Mouse (Mus musculus) embryonic facial prominence, embryonic 10.5 days (tissue): ENCODE measurements around the gene Nppa. TPM values are rescaled to one million over a fixed set of nuclear protein-coding genes. Genes with fewer than 3 reads are reported as not detected.

Experiments
- DNase-seq: peaks from one replicate; pipeline ENCODE4 v3.0.0-alpha.2; 2017; ENCODE audit warnings: low spot score
- H3K27ac ChIP-seq: fragments of 300-500 bp; sonication (generic); replicated peaks from 2 replicates; pipeline ENCODE4 v1.5.1; 2016; ENCODE audit warnings: mild to moderate bottlenecking
- H3K27me3 ChIP-seq: fragments of 300-500 bp; sonication (generic); replicated peaks from 2 replicates; pipeline ENCODE4 v1.6.1; 2016; ENCODE audit warnings: low read depth, mild to moderate bottlenecking; ENCODE audit not compliant: poor library complexity, severe bottlenecking
- H3K36me3 ChIP-seq: fragments of 300-500 bp; sonication (generic); replicated peaks from 2 replicates; pipeline ENCODE4 v1.6.1; 2016; ENCODE audit warnings: mild to moderate bottlenecking, moderate library complexity
- H3K4me1 ChIP-seq: fragments of 300-500 bp; sonication (generic); 2 replicates; pipeline ENCODE4 v1.6.1; 2016
- H3K4me3 ChIP-seq: fragments of 300-500 bp; sonication (generic); 2 replicates; pipeline ENCODE4 v1.5.1; 2016; ENCODE audit warnings: mild to moderate bottlenecking, moderate library complexity
- H3K9me3 ChIP-seq: fragments of 300-500 bp; sonication (generic); 2 replicates; pipeline ENCODE4 v1.6.1; 2016; ENCODE audit warnings: mild to moderate bottlenecking
- WGBS: fragments of 180-500 bp; shearing (Covaris S2); methylation state at CpG from one replicate; pipeline ENCODE4 v1.1.7; 2016; 5-methylcytosine and 5-hydroxymethylcytosine counted together
- polyA plus RNA-seq: library from polyadenylated mRNA; unstranded; fragments of >200 nt; fragmentation: Nextera tagmentation; extraction: Ambion mirVana; gene quantifications from 2 replicates; pipeline ENCODE4 v1.2.1, GENCODE M21; 2016

Nppa gene
- 0.20 TPM in 1 of 2 replicates, not detected in the other for polyA plus RNA-seq

DNA sequence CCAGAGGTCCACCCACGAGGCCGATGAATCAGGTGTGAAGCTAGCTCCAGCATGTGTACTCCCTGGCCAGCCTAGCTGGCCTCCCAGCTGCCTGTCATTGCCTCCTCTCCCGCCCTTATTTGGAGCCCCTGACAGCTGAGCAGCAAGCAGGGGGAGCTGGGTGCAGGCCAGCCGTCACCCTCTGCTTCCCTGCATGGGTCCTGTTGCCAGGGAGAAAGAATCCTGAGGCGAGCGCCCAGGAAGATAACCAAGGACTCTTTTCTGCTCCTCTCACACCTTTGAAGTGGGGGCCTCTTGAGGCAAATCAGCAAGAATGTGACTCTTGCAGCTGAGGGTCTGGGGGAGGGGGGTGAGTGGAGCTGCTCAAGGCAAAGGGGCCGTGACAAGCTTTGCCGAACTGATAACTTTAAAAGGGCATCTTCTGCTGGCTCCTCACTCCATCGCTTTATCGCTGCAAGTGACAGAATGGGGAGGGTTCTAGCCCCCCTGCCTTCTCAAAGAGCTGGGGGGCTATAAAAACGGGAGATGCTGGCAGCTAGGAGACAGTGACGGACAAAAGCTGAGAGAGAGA lies at the start of gene Nppa:
Gene Nppa (plus strand): TSS at position 521 of the 571 bp plus-strand sequence.
- Histone ChIP-seq H3K36me3 (peaks cover 21% of the 10 kb centered on the region), H3K27me3 (no peaks in the 10 kb centered on the region), H3K27ac (no peak within 1 kb of the TSS), H3K9me3 (no peaks in the 10 kb centered on the region), H3K4me1 (no peaks in the 10 kb centered on the region), H3K4me3 (no peak within 1 kb of the TSS)
- WGBS, result 57% methylated on average over 12 of the region's 12 CpGs
- no peak for DNase-seq

DNA sequence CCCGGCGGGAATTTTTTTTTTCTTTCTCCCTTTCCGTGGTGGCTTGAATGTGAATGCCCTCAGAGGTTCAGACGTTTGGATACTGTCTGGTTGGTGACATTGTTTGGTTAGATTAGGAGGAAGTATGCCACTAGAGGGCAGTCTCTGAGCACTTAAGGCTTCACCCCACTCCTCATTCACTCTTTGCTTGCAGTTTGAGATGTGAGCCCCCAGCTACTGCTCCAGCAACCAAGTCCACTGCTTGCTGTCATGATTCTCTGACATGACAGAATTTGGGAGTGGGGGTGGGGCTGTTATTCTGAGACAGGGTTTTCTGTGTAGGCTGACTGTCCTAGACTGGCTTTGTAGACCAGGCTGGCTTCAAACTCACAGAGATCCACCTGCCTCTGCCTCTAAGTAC lies 46.9 kb upstream of the Nppa start:
- WGBS, result 11% methylated on average over 4 of the region's 4 CpGs
- no peaks in the 10 kb centered on the region for H3K4me1 ChIP-seq
- no peak overlapping the region for H3K4me3 ChIP-seq
- no peak for DNase-seq
- peaks cover 3% of the 10 kb centered on the region for H3K36me3 ChIP-seq
- no peak overlapping the region for H3K27ac ChIP-seq
- no peaks in the 10 kb centered on the region for H3K27me3 ChIP-seq
- H3K9me3 ChIP-seq, result no peaks in the 10 kb centered on the region

DNA sequence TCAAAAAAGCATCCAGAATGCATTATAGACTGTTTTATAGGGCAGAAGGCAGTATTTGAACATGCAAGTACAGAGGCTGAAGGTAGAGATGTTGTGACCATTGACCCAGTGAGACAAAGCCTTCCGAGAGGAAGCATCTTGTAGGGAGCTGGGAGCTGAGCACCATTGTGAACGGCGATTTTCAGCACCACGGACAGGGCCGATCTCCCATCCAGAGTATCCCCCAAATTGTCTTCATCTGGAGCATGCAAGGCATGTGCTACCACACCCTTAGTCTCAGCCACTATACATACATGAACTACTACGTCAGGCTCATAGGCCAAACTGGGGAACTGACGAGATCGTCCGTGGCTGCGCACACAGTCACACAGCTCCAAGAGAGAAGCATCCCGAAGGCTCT lies 43.4 kb upstream of the Nppa start:
- Histone ChIP-seq H3K27me3 (no peaks in the 10 kb centered on the region), H3K27ac (no peak overlapping the region), H3K4me3 (no peak overlapping the region), H3K9me3 (no peaks in the 10 kb centered on the region), H3K4me1 (no peaks in the 10 kb centered on the region), H3K36me3 (no peaks in the 10 kb centered on the region)
- WGBS, result 43% methylated on average over 11 of the region's 11 CpGs
- DNase-seq, result peak; percentile 75

DNA sequence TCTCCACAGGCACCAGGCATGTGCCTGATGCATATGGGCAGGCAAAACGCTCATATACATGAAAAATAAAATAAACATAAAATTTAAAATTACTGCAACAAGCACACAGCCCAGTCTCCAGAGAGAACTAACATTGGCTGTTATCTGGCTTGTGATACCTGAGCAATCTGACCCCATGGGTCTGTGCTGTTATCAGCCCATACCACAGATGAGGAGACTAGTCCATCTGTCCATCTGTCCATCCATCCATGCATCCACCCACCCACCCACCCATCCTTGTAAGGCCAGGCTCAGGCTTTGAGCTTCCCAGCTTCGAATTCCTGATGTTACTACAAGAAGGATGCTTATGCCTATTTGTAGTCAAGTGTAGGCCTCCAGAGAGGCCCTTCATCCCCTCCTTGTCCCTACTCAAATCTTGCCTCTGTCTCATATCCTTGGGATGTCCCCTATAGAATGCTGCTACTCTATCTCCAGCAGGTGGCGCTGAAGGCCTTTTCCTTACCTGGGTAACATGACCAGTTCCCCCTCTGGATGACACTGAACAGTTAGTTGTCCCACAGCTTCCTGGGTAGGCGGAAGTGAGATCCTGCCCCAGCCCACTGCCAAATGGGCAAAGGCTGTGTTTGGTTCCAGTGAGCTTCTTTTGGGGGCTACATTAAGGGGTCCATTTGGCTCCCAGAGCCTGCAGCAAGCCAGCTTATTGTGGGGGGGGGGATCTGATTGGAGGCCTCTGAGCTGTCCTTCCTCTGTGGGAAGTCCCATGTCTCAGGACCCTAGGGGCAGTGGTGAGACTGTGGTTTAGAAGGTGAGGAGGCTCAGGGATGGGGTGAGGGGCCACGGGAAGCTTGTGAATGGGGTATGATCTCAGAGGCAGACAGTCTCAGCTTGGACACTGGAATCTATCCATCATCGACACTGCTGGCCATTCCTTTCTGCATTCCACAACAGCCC lies 40.4 kb upstream of the Nppa start:
- H3K27ac ChIP-seq, result no peak overlapping the region
- no peaks in the 10 kb centered on the region for H3K27me3 ChIP-seq
- 40% methylated on average over 6 of the region's 6 CpGs for WGBS
- no peaks in the 10 kb centered on the region for H3K36me3 ChIP-seq
- no peaks in the 10 kb centered on the region; the same call in 1 of the 2 replicates for H3K4me1 ChIP-seq
- peak; percentile 77 for DNase-seq
- H3K4me3 ChIP-seq, result no peak overlapping the region
- H3K9me3 ChIP-seq, result no peaks in the 10 kb centered on the region

DNA sequence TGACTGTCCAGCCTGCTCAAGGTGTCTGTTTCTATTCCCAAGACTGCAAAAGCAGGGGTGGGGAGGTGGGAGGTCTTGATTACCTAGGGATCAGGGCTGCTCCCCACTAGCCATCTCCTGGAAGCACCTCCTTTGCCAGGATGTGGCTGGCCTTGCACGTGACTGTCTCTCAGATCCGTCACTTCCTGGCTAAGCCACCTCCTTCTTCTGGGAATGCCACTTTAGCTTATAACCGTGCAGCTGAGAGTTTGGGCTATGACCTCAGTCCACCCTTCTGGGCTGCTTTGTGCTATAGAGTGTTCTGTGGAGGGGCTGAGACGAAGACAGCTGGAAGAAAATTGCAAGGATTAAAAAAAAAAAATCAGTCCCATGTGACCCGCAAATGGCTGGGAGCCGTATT lies 37.7 kb upstream of the Nppa start:
- H3K4me3 ChIP-seq, result no peak overlapping the region
- H3K27me3 ChIP-seq, result no peaks in the 10 kb centered on the region
- no peaks in the 10 kb centered on the region for H3K36me3 ChIP-seq
- H3K9me3 ChIP-seq, result no peaks in the 10 kb centered on the region
- 66% methylated on average over 6 of the region's 6 CpGs for WGBS
- no peak for DNase-seq
- H3K27ac ChIP-seq, result no peak overlapping the region
- H3K4me1 ChIP-seq, result no peaks in the 10 kb centered on the region; the same call in 1 of the 2 replicates

DNA sequence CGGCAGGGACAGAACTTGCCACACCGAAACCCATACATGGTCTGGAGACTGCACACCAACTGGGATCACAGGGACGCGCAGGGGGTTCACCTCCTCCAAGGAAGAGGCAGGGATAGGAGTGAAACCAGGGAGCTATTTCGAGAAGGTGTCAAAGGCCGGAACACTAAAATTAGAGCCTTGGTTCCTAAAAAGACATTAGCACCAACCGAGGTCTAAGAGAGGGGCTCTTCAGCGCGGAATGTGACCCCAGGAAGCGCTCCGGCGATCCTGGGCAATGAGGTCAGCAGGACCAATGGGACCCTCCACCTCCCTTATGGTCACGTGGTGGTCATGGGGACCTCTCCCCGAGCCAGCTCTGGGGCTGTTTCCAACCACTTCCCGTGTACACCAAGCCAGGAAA lies 36.9 kb upstream of the Nppa start:
- H3K36me3 ChIP-seq, result no peaks in the 10 kb centered on the region

DNA sequence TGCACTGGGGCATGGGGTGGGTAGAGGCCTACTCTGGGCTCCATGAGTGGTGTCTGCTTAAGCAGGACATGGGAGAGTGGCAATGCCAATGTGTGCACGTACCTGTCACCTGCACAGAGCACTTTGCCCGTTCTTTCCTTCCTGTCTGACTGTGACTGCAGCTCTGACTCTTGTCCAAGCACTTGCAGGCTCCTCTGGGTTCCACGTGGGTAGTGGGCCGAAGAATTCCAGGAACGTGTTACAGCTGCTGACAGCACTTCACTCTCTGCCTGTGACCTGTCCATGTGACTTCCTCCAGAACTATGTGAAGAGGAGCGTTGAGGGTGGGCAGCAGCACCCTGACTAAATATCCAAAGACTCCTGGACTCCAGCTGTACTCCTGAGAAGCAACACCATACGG lies 34.8 kb upstream of the Nppa start:
- no peak overlapping the region for H3K27ac ChIP-seq
- no peak for DNase-seq
- no peaks in the 10 kb centered on the region for H3K36me3 ChIP-seq
- WGBS, result 80% methylated on average over 7 of the region's 7 CpGs
- no peaks in the 10 kb centered on the region for H3K9me3 ChIP-seq
- H3K27me3 ChIP-seq, result no peaks in the 10 kb centered on the region
- no peaks in the 10 kb centered on the region; the same call in 1 of the 2 replicates for H3K4me1 ChIP-seq
- H3K4me3 ChIP-seq, result no peak overlapping the region

More for the DNA sequence above, 36.9 kb upstream of the Nppa start:
- H3K27me3 ChIP-seq, result no peaks in the 10 kb centered on the region
- no peaks in the 10 kb centered on the region; the same call in 1 of the 2 replicates for H3K4me1 ChIP-seq
- no peaks in the 10 kb centered on the region for H3K9me3 ChIP-seq
- H3K27ac ChIP-seq, result no peak overlapping the region
- no peak overlapping the region for H3K4me3 ChIP-seq
- WGBS, result 86% methylated on average over 15 of the region's 15 CpGs
- no peak for DNase-seq

DNA sequence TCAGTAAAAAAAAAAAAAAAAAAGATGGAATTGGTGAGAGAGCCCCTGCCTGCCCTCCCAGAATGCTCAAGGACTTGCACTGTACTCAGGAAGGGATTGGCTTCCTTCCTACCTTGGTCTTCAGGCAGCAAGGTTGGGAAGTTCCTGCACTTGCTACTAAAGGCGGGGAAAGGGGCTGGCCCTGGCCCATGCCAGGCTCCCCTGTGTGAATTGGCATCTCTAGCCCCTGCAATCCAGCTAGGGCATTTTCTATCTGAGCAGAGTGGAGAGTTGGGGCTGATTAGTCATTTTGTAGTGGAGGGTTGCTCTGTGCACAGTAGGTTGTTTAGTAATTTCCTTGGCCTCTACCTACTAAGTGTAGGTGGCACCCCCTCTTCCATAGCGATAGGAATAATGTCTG lies 31.7 kb upstream of the Nppa start:
- no peak overlapping the region for H3K27ac ChIP-seq
- WGBS, result 79% methylated on average over 2 of the region's 2 CpGs
- no peak overlapping the region for H3K4me3 ChIP-seq
- H3K27me3 ChIP-seq, result no peaks in the 10 kb centered on the region
- 0 out of 2 replicates have a peak, but pooled peaks cover 2% of the 10 kb centered on the region for H3K9me3 ChIP-seq
- H3K4me1 ChIP-seq, result no peaks in the 10 kb centered on the region
- H3K36me3 ChIP-seq, result no peaks in the 10 kb centered on the region
- no peak for DNase-seq

DNA sequence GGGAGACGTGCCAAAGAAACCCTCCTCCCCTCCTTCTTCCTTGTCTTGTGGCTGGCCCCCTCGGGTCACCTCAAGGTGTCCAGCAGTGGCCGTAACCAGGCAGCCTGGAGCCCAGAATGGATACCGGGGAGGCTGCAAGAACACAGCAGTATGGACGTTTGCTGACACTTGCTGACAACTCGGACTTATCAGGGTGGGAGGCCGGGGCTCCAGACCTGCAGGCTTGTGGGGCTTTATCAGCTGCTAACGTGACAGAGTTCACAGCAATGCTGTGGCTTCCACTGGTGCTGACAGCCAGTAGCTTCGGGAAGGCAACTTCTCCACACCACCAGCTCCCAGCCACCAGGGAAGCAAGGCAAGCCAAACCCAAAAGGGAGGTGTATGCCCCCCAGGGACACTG lies 31.2 kb upstream of the Nppa start:
- Histone ChIP-seq H3K27me3 (no peaks in the 10 kb centered on the region), H3K4me3 (no peak overlapping the region), H3K4me1 (no peaks in the 10 kb centered on the region), H3K27ac (no peak overlapping the region), H3K9me3 (0 out of 2 replicates have a peak, but pooled peaks cover 2% of the 10 kb centered on the region), H3K36me3 (no peaks in the 10 kb centered on the region)
- WGBS, result 66% methylated on average over 9 of the region's 9 CpGs
- no peak for DNase-seq

DNA sequence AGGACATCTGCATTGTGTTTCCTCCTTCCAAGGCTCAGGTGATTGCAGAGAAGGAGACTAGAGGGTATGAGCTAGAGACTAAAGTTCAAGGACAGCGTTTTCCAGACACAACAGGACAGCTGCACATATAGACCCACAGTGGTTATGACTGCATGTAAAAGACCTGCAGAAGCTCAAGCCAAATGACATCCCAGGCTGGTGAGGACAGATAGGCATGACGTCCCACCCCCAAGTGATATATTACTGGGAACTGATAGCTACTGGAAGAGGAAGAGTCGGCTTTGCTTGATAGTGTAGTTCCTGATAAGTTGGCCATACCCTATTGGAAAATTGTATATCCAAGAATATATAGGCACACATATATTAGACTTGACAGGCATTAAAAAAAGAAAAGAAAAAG lies 24.3 kb upstream of the Nppa start:
- H3K27me3 ChIP-seq, result no peaks in the 10 kb centered on the region
- H3K9me3 ChIP-seq, result 0 out of 2 replicates have a peak, but pooled peaks cover 2% of the 10 kb centered on the region
- 79% methylated on average over 3 of the region's 3 CpGs for WGBS
- H3K27ac ChIP-seq, result no peak overlapping the region
- no peak overlapping the region for H3K4me3 ChIP-seq
- DNase-seq, result no peak
- no peaks in the 10 kb centered on the region for H3K4me1 ChIP-seq
- no peaks in the 10 kb centered on the region for H3K36me3 ChIP-seq

DNA sequence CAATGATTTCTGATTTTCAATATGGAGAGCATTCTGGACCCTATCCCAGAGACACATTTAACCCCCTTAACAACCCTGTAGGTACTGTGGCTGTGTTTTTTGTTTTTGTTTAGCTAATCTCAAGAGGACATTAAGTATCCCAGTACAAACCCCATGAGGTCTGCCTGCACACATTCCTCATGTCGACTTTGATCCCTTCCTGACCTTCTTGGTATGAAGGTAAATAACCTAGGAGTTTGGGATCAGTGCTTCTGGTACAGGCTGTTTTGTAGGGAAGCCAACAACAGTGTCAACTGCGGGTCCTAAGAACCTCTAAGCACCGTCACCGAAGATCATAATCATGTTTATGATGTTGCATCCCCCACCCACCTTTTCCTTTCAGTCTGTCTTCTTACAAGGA lies 22.8 kb upstream of the Nppa start:
- no peak for DNase-seq
- H3K36me3 ChIP-seq, result no peaks in the 10 kb centered on the region
- H3K27me3 ChIP-seq, result no peaks in the 10 kb centered on the region
- no peaks in the 10 kb centered on the region for H3K4me1 ChIP-seq
- H3K27ac ChIP-seq, result no peak overlapping the region
- no peak overlapping the region for H3K4me3 ChIP-seq
- 80% methylated on average over 4 of the region's 4 CpGs for WGBS
- H3K9me3 ChIP-seq, result no peaks in the 10 kb centered on the region

DNA sequence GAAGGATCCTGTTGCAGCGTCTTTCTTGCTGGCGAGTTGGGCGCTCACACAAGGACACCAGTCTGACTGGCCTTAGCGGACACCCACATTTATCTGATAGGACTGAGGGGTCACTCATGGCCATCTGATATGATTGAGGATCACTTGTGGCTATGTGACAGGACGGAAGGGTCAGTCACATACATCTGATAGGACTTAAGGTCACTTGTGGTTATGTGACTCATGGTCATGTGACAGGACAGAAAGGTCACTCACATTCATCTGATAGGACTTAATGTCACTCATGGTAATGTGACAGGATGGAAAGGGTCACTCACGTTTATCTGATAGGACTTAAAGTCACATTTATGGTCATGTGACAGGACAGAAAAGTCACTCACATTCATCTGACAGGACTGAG lies 22.1 kb upstream of the Nppa start:
- H3K36me3 ChIP-seq, result no peaks in the 10 kb centered on the region
- no peaks in the 10 kb centered on the region for H3K4me1 ChIP-seq
- 90% methylated on average over 6 of the region's 6 CpGs for WGBS
- DNase-seq, result no peak
- no peaks in the 10 kb centered on the region for H3K27me3 ChIP-seq
- H3K27ac ChIP-seq, result no peak overlapping the region
- H3K9me3 ChIP-seq, result no peaks in the 10 kb centered on the region
- H3K4me3 ChIP-seq, result no peak overlapping the region

DNA sequence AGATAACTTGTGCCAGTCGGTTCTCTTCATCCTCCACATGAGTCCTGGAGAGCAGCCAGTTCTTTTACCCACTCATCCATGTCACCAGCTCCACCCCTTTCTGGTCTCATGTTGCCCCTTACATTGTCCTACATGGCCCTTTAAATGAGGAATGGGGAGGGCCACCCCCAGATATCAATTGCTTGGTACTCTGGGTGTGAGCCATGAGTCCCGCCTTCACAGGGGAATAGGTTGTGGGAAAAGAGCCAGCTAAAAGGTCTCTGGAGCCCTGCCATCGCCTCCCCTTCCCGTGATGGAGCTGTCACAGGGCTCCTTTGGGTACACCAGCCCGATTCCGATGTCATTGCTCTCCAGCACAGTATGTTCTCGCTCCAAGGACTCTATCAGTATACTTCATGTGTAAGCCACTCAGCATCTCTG lies 21.1 kb upstream of the Nppa start:
- no peaks in the 10 kb centered on the region for H3K4me1 ChIP-seq
- no peak overlapping the region for H3K4me3 ChIP-seq
- no peaks in the 10 kb centered on the region for H3K9me3 ChIP-seq
- no peak for DNase-seq
- WGBS, result 85% methylated on average over 7 of the region's 7 CpGs
- no peaks in the 10 kb centered on the region for H3K27me3 ChIP-seq
- no peak overlapping the region for H3K27ac ChIP-seq
- no peaks in the 10 kb centered on the region for H3K36me3 ChIP-seq
